Mouse (Mus musculus): ENCODE measurements around the gene Taf11.

- TF ChIP-seq POLR2A (IDR thresholded peaks at IDR 0.05; ENCODE audit: extremely low read depth, insufficient read depth, low read length) (no peak), CTCF (IDR thresholded peaks at IDR 0.05; ENCODE audit: extremely low read depth, insufficient read depth, low read length) (no peak)
Observed at GRCm38 (mm10) chr17:27947155-27947554, 37.5 kb upstream of the Taf11 start.
